Mouse (Mus musculus): ENCODE results near the gene Dpagt1. TPM values are rescaled to one million over a fixed set of nuclear protein-coding genes. Genes with fewer than 3 reads are reported as not detected.

Dpagt1 gene
- polyA plus RNA-seq, 1 experiment from 2014 or later: 27.8 TPM

GRCm38 (mm10) chr9:44343781-44344421, 18.1 kb downstream of the Dpagt1 start, which contains the start of gene Hmbs:
Gene Hmbs (minus strand): TSS chr9:44344228.
- Histone ChIP-seq H3K9ac (ENCODE audit: low read length) (peak within 1 kb of the TSS; percentile 86), H3K4me3 (ENCODE audit: low read depth, low read length) (peak within 1 kb of the TSS; percentile 83), H3K9me3 (ENCODE audit: control insufficient read depth, low read length) (no peaks in the 10 kb centered on the region), H3K4me2 (replicated peaks; ENCODE audit: low read depth) (peak within 1 kb of the TSS; percentile 80), H3K27ac (replicated peaks) (peak within 1 kb of the TSS; percentile 98), H3K36me3 (ENCODE audit: control insufficient read depth, insufficient read depth, low read length) (peaks cover 15% of the 10 kb centered on the region), H3K27me3 (ENCODE audit: control insufficient read depth, insufficient read depth, low read length) (no peaks in the 10 kb centered on the region), H3K4me1 (replicated peaks; ENCODE audit: control insufficient read depth, insufficient read depth) (0 out of 2 replicates have a peak, but pooled peaks cover 2% of the 10 kb centered on the region)
- peak; percentile 93 for ATAC-seq (ENCODE audit: low FRiP score, low TSS enrichment)
- TF ChIP-seq CTCF (IDR thresholded peaks at IDR 0.05; ENCODE audit: low read depth): 0 out of 2 replicates have a peak, but pooled peaks have one; percentile 5
- peak; percentile 65 for TF ChIP-seq EP300 (optimal IDR thresholded peaks at IDR 0.05)
- DNase-seq (ENCODE audit: low spot score): peak; percentile 95
- WGBS: under 1% methylated on average over 39 of the region's 39 CpGs

DNA sequence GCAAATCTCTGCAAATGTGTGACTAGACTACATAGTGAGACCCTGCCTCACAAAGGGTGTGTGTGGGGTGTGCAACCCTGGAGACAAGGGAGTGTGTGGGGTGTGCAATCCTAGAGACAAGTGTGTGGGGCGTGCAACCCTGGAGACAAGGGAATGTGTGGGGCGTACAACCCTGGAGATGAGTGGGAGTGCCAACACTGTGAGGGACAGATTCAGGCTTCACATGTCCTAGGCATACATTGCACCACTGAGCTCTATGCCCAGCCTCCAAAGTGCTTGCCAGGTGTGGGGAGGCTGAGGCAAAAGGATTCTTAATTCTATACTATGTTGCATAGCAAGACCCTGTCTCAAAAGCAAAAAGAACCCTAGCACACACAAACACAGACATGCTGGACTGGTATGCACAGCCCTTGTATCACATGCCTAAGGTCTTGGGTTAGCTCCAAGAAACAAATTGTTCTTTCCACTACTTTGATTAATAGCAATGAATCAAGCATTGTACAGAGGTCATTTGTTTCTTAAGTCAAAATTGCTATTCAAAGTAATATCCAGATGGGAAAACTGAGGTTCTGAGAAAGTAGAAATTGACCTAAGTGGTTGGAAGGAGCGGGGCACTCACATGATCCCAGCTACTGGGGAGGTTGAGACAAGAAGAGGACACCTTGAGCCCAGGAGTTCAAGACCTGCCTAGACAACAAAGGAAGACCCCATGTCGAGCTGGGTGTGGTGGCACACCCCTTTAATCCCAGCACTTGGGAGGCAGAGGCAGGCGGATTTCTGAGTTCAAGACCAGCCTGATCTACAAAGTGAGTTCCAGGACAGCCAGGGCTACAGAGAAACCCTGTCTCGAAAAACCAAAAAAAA, 20.0 kb downstream of the Dpagt1 start:
- ATAC-seq (ENCODE audit: low FRiP score, low TSS enrichment) (no peak), DNase-seq (ENCODE audit: low spot score) (no peak)
- H3K27me3 ChIP-seq (ENCODE audit: control insufficient read depth, insufficient read depth, low read length): no peaks in the 10 kb centered on the region
- WGBS: 86% methylated on average over 6 of the region's 6 CpGs
- no peaks in the 10 kb centered on the region for H3K9me3 ChIP-seq (ENCODE audit: control insufficient read depth, low read length)
- H3K4me1 ChIP-seq (replicated peaks; ENCODE audit: control insufficient read depth, insufficient read depth): 0 out of 2 replicates have a peak, but pooled peaks cover 2% of the 10 kb centered on the region
- no peak overlapping the region for H3K4me2 ChIP-seq (replicated peaks; ENCODE audit: low read depth)
- H3K9ac ChIP-seq (ENCODE audit: low read length): no peak overlapping the region
- TF ChIP-seq EP300 (optimal IDR thresholded peaks at IDR 0.05): no peak
- TF ChIP-seq CTCF (IDR thresholded peaks at IDR 0.05; ENCODE audit: low read depth): no peak
- H3K36me3 ChIP-seq (ENCODE audit: control insufficient read depth, insufficient read depth, low read length): peaks cover 16% of the 10 kb centered on the region
- no peak overlapping the region for H3K27ac ChIP-seq (replicated peaks)
- H3K4me3 ChIP-seq (ENCODE audit: low read depth, low read length): no peak overlapping the region

- ATAC-seq (ENCODE audit: low FRiP score, low TSS enrichment) (no peak), DNase-seq (ENCODE audit: low spot score) (no peak)
- no peak for TF ChIP-seq CTCF (IDR thresholded peaks at IDR 0.05; ENCODE audit: low read depth)
- Histone ChIP-seq H3K36me3 (ENCODE audit: control insufficient read depth, insufficient read depth, low read length) (peaks cover 17% of the 10 kb centered on the region), H3K4me2 (replicated peaks; ENCODE audit: low read depth) (no peak overlapping the region), H3K9ac (ENCODE audit: low read length) (no peak overlapping the region), H3K9me3 (ENCODE audit: control insufficient read depth, low read length) (no peaks in the 10 kb centered on the region), H3K4me3 (ENCODE audit: low read depth, low read length) (no peak overlapping the region), H3K4me1 (replicated peaks; ENCODE audit: control insufficient read depth, insufficient read depth) (0 out of 2 replicates have a peak, but pooled peaks cover 2% of the 10 kb centered on the region), H3K27me3 (ENCODE audit: control insufficient read depth, insufficient read depth, low read length) (no peaks in the 10 kb centered on the region), H3K27ac (replicated peaks) (no peak overlapping the region)
- WGBS: 91% methylated on average over 9 of the region's 9 CpGs
Measured at GRCm38 (mm10) chr9:44347166-44347565, 21.3 kb downstream of the Dpagt1 start.

DNA sequence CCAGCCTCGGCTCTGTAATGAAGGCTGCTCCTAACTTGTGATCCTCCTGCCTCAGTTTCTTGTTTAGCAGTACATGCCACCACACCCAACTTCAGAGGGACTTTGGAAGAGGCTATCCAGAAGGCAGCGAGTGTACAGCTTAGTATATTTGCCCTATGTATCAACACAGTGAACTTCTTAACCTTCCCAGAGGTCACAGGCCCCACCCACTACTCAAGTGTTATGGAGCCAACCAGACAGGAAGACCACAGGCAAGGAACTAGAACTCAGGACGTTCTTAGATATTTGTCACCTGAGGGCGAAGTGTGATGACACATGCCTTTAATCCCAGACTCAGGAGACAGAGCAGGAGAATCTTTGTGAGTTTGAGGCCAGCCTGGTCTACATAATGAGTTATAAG, 21.8 kb downstream of the Dpagt1 start:
- Histone ChIP-seq H3K9me3 (ENCODE audit: control insufficient read depth, low read length) (no peaks in the 10 kb centered on the region), H3K4me1 (replicated peaks; ENCODE audit: control insufficient read depth, insufficient read depth) (no peaks in the 10 kb centered on the region), H3K27ac (replicated peaks) (no peak overlapping the region), H3K4me3 (ENCODE audit: low read depth, low read length) (no peak overlapping the region), H3K36me3 (ENCODE audit: control insufficient read depth, insufficient read depth, low read length) (peaks cover 19% of the 10 kb centered on the region), H3K27me3 (ENCODE audit: control insufficient read depth, insufficient read depth, low read length) (no peaks in the 10 kb centered on the region), H3K9ac (ENCODE audit: low read length) (no peak overlapping the region), H3K4me2 (replicated peaks; ENCODE audit: low read depth) (no peak overlapping the region)
- 81% methylated on average over 4 of the region's 4 CpGs for WGBS
- no peak for TF ChIP-seq EP300 (optimal IDR thresholded peaks at IDR 0.05)
- no peak for TF ChIP-seq CTCF (IDR thresholded peaks at IDR 0.05; ENCODE audit: low read depth)
- ATAC-seq (ENCODE audit: low FRiP score, low TSS enrichment) (no peak), DNase-seq (ENCODE audit: low spot score) (no peak)

DNA sequence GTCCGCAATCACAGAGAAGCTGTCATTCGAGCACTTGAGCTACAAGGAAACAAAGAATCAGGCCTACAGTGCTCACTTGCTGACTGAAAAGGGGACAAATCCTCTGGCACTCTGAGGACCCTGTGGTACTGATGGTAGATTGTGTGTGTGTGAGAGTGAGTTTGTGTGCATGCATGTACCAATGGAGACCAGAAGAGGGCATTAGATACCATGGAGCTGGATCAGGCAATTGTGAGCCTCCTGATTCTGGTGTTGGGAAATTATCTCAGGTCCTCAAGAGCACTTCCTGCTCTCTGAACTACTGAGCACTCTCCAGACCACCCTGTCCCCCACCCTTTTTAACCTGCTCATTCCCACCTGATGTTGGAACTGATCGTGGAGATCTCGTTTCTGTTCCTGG, 22.7 kb downstream of the Dpagt1 start:
- ATAC-seq (ENCODE audit: low FRiP score, low TSS enrichment) (no peak), DNase-seq (ENCODE audit: low spot score) (no peak)
- peaks cover 25% of the 10 kb centered on the region for H3K36me3 ChIP-seq (ENCODE audit: control insufficient read depth, insufficient read depth, low read length)
- 94% methylated on average over 4 of the region's 4 CpGs for WGBS
- H3K4me3 ChIP-seq (ENCODE audit: low read depth, low read length): no peak overlapping the region
- peak; percentile 40; the same call in 1 of the 2 replicates for TF ChIP-seq CTCF (IDR thresholded peaks at IDR 0.05; ENCODE audit: low read depth)
- no peak for TF ChIP-seq EP300 (optimal IDR thresholded peaks at IDR 0.05)
- H3K4me2 ChIP-seq (replicated peaks; ENCODE audit: low read depth): no peak overlapping the region
- H3K4me1 ChIP-seq (replicated peaks; ENCODE audit: control insufficient read depth, insufficient read depth): no peaks in the 10 kb centered on the region
- no peaks in the 10 kb centered on the region for H3K27me3 ChIP-seq (ENCODE audit: control insufficient read depth, insufficient read depth, low read length)
- H3K9ac ChIP-seq (ENCODE audit: low read length): no peak overlapping the region
- H3K9me3 ChIP-seq (ENCODE audit: control insufficient read depth, low read length): no peaks in the 10 kb centered on the region
- H3K27ac ChIP-seq (replicated peaks): no peak overlapping the region
